Mouse (Mus musculus) left cerebral cortex, adult 8-10 months (tissue): ENCODE measurements around the gene Map4k3. TPM values are rescaled to one million over a fixed set of nuclear protein-coding genes. Genes with fewer than 3 reads are reported as not detected.

Experiments
- DNase-seq, 2 experiments: peaks; one replicate each; pipeline ENCODE4 v3.0.0; 2022; ENCODE audit warnings: low spot score in 2 of 2
- total RNA-seq, 4 experiments: library from RNA; stranded (reverse); gene quantifications; 2 replicates each; pipeline ENCODE4 v1.2.4; 2022

The Map4k3 gene
- total RNA-seq, 4 experiments from 2014 or later: 55.1 to 66.0 (median 61.1) TPM

GRCm38 (mm10) chr17:80729825-80730224 lies 1.5 kb upstream of the Map4k3 start:
- DNase-seq: no peak

GRCm38 (mm10) chr17:80729080-80729749 lies 930 bp upstream of the Map4k3 start:
- DNase-seq: no peak

GRCm38 (mm10) chr17:80727341-80727951 lies 839 bp downstream of the Map4k3 start:
- peak; percentile 22 to 34 for DNase-seq

- no peak for DNase-seq
Observed at GRCm38 (mm10) chr17:80726821-80727220, 1.5 kb downstream of the Map4k3 start.

- DNase-seq: no peak
Observed at GRCm38 (mm10) chr17:80723092-80723491, 5.2 kb downstream of the Map4k3 start.

GRCm38 (mm10) chr17:80721670-80722069 lies 6.6 kb downstream of the Map4k3 start:
- DNase-seq: no peak

GRCm38 (mm10) chr17:80719309-80719708 lies 9.0 kb downstream of the Map4k3 start:
- no peak for DNase-seq

GRCm38 (mm10) chr17:80718243-80718642 lies 10.0 kb downstream of the Map4k3 start:
- no peak for DNase-seq

GRCm38 (mm10) chr17:80713588-80713987 lies 14.7 kb downstream of the Map4k3 start:
- no peak for DNase-seq

- peak; percentile 42 to 88 for DNase-seq
Observed at GRCm38 (mm10) chr17:80709921-80710838, 18.1 kb downstream of the Map4k3 start.

- DNase-seq: no peak
Observed at GRCm38 (mm10) chr17:80708803-80709202, 19.5 kb downstream of the Map4k3 start.

- DNase-seq: peak in 1 of 2 experiments; percentile 48
Observed at GRCm38 (mm10) chr17:80707176-80707575, 21.1 kb downstream of the Map4k3 start.

- DNase-seq: no peak
Observed at GRCm38 (mm10) chr17:80706608-80707007, 21.7 kb downstream of the Map4k3 start.

GRCm38 (mm10) chr17:80701687-80702086 lies 26.6 kb downstream of the Map4k3 start:
- DNase-seq: no peak

- DNase-seq: no peak
Observed at GRCm38 (mm10) chr17:80698930-80699329, 29.4 kb downstream of the Map4k3 start.

- no peak for DNase-seq
Observed at GRCm38 (mm10) chr17:80698191-80698901, 29.9 kb downstream of the Map4k3 start.

GRCm38 (mm10) chr17:80696956-80697355 lies 31.3 kb downstream of the Map4k3 start:
- DNase-seq: no peak

GRCm38 (mm10) chr17:80696210-80696609 lies 32.1 kb downstream of the Map4k3 start:
- DNase-seq: no peak

GRCm38 (mm10) chr17:80693707-80694106 lies 34.6 kb downstream of the Map4k3 start:
- DNase-seq: no peak

- DNase-seq: no peak
Observed at GRCm38 (mm10) chr17:80692183-80692582, 36.1 kb downstream of the Map4k3 start.

GRCm38 (mm10) chr17:80688701-80689100 lies 39.6 kb downstream of the Map4k3 start:
- no peak for DNase-seq
